Mouse (Mus musculus) kidney, postnatal 0 days (tissue): Measurements from ENCODE around the gene Smarca4. TPM values are rescaled to one million over a fixed set of nuclear protein-coding genes. Genes with fewer than 3 reads are reported as not detected.

Source experiments
- ATAC-seq: fragments of 200-750 bp; cut with Nextera tagmentation; replicated peaks from 2 replicates; pipeline ENCODE4 v1.8.0; 2017; ENCODE audit warnings: low read depth, moderate number of reproducible peaks, moderate TSS enrichment, moderate library complexity; ENCODE audit not compliant: low FRiP score
- DNase-seq: peaks from one replicate; pipeline ENCODE4 v3.0.0-alpha.2; 2016; ENCODE audit warnings: low spot score
- H3K27ac ChIP-seq: fragments of 300-500 bp; sonication (generic); 2 replicates; pipeline ENCODE4 v1.5.1; 2014; ENCODE audit warnings: mild to moderate bottlenecking
- H3K27me3 ChIP-seq: fragments of 300-500 bp; sonication (generic); 2 replicates; pipeline ENCODE4 v1.6.1; 2014; ENCODE audit warnings: low read length, mixed read lengths; ENCODE audit not compliant: insufficient read depth
- H3K36me3 ChIP-seq: fragments of 300-500 bp; sonication (generic); 2 replicates; pipeline ENCODE4 v1.6.1; 2014; ENCODE audit warnings: low read length, mixed read lengths; ENCODE audit not compliant: insufficient read depth
- H3K4me1 ChIP-seq: fragments of 300-500 bp; sonication (generic); replicated peaks from 2 replicates; pipeline ENCODE4 v1.6.1; 2014; ENCODE audit warnings: antibody characterized with exemption, low read length, mixed read lengths; ENCODE audit not compliant: insufficient read depth
- H3K4me2 ChIP-seq: fragments of 300-500 bp; sonication (generic); 2 replicates; pipeline ENCODE4 v1.6.1; 2014; ENCODE audit warnings: mild to moderate bottlenecking, low read length, moderate library complexity, mixed read lengths
- H3K4me3 ChIP-seq: fragments of 300-500 bp; sonication (generic); replicated peaks from 2 replicates; pipeline ENCODE4 v1.5.1; 2014; ENCODE audit warnings: low read depth, low read length
- H3K9ac ChIP-seq: fragments of 300-500 bp; sonication (generic); 2 replicates; pipeline ENCODE4 v1.6.1; 2014; ENCODE audit warnings: low read depth, low read length
- H3K9me3 ChIP-seq: fragments of 300-500 bp; sonication (generic); replicated peaks from 2 replicates; pipeline ENCODE4 v1.6.1; 2016; ENCODE audit warnings: low read length, inconsistent platforms, mixed read lengths
- CTCF ChIP-seq: IDR thresholded peaks from 2 replicates; pipeline ENCODE4 v1.5.1; 2016; ENCODE audit warnings: antibody characterized with exemption, low read depth, mild to moderate bottlenecking, moderate library complexity
- WGBS: fragments of 180-500 bp; shearing (Covaris S2); extraction: QIAGEN DNeasy Blood & Tissue Kit; methylation state at CpG from one replicate; pipeline ENCODE4 v1.1.7; 2014; 5-methylcytosine and 5-hydroxymethylcytosine counted together
- polyA plus RNA-seq: library from polyadenylated mRNA; unstranded; fragments of >200 nt; fragmentation: Nextera tagmentation; extraction: Ambion mirVana; gene quantifications from 2 replicates; pipeline ENCODE4 v1.2.1, GENCODE M21; 2015

The Smarca4 gene
- polyA plus RNA-seq, 1 experiment from 2014 or later = 41.7 TPM

DNA sequence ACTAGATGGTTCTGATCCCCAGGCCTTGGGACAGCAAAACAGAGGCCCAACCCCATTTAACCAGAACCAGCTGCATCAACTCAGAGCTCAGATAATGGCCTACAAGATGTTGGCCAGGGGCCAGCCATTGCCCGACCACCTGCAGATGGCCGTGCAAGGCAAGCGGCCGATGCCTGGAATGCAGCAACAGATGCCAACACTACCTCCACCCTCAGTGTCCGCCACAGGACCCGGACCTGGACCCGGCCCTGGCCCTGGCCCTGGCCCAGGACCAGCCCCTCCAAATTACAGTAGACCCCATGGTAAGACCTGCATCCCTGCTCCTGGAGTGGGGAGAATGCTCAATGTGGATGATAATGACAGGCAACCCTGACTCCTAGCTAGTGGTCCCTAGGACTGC is 19.7 kb downstream of the Smarca4 start:
- Histone ChIP-seq H3K9me3 (no peaks in the 10 kb centered on the region), H3K4me3 (no peak overlapping the region), H3K4me2 (no peak overlapping the region), H3K36me3 (peaks cover 60% of the 10 kb centered on the region), H3K9ac (no peak overlapping the region), H3K27me3 (no peaks in the 10 kb centered on the region), H3K4me1 (no peaks in the 10 kb centered on the region), H3K27ac (no peak overlapping the region)
- 62% methylated on average over 7 of the region's 7 CpGs for WGBS
- TF ChIP-seq CTCF = no peak
- ATAC-seq = no peak
- no peak for DNase-seq

DNA sequence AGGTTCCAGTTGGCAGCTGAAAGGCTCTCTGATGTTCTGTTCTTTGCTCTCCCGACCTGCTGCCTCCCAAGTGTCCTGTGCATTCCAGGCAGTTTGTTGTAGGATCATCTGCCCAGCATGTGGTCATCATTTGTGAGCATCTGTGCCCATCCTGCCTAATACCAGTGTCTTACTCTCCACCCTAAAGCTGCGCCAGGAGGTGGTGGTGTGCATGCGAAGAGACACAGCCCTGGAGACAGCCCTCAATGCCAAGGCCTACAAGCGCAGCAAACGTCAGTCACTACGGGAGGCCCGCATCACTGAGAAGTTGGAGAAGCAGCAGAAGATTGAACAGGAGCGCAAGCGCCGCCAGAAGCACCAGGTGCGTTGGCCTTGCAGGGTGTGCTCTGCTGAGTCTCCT is 23.1 kb downstream of the Smarca4 start:
- TF ChIP-seq CTCF = no peak
- Histone ChIP-seq H3K27me3 (no peaks in the 10 kb centered on the region), H3K9me3 (no peaks in the 10 kb centered on the region), H3K4me2 (no peak overlapping the region), H3K9ac (no peak overlapping the region), H3K36me3 (peaks cover 88% of the 10 kb centered on the region), H3K4me1 (no peaks in the 10 kb centered on the region), H3K4me3 (no peak overlapping the region), H3K27ac (no peak overlapping the region)
- DNase-seq (no peak), ATAC-seq (no peak)
- 95% methylated on average over 11 of the region's 11 CpGs for WGBS

DNA sequence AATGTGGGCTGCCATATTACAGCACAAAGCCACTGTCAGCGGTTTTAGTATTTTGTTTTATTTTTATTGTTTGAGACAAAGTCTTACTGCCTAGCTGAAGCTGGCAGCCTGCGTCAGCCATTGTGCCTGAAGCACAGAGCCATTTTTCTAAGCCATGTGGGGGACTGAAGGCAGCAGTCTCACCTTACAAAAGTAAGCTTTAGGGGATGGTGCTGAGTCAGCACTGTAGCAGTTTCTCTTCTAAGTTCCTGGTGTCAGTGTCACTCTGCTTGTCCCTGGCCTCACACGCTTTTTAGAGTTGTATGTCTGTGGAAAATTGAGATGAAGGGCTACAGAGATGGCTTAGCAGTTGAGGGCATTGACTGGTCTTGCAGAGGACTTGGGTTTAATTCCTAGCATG is 30.4 kb downstream of the Smarca4 start:
- no peak for TF ChIP-seq CTCF
- Histone ChIP-seq H3K4me2 (no peak overlapping the region), H3K36me3 (peaks cover 55% of the 10 kb centered on the region), H3K4me3 (no peak overlapping the region), H3K9ac (no peak overlapping the region), H3K4me1 (peaks cover 3% of the 10 kb centered on the region; the same call in 1 of the 2 replicates), H3K27me3 (no peaks in the 10 kb centered on the region), H3K9me3 (no peaks in the 10 kb centered on the region), H3K27ac (0 out of 2 replicates have a peak overlapping the region, but pooled peaks have one; percentile 11)
- ATAC-seq (no peak), DNase-seq (no peak)
- 76% methylated on average over 3 of the region's 3 CpGs for WGBS

DNA sequence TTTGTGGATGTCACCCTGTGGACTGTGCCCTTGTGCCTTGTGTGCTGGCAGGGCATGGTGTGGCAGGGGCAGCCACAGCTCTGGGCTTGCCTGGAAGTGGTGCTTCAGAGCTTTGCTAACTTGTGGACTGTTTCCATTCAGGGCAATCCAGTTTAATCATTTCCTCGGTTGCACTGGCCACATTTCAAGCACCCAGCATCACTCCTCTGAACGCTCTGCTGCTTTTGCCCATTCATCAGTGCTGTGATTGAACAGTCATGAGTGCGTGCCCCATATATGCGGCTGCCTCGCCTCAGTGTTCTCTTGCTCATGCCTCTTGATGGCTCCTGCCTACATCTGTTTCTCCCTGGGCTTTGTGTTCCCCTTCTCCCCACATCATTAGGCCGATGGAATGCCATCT is 31.8 kb downstream of the Smarca4 start:
- 50% methylated on average over 6 of the region's 6 CpGs for WGBS
- Histone ChIP-seq H3K27ac (peak overlapping the region; percentile 84), H3K27me3 (no peaks in the 10 kb centered on the region), H3K4me3 (no peak overlapping the region), H3K9ac (no peak overlapping the region), H3K36me3 (peaks cover 42% of the 10 kb centered on the region), H3K4me2 (no peak overlapping the region), H3K4me1 (peaks cover 3% of the 10 kb centered on the region; the same call in 1 of the 2 replicates), H3K9me3 (no peaks in the 10 kb centered on the region)
- peak; percentile 94 for ATAC-seq
- DNase-seq = peak; percentile 66
- no peak for TF ChIP-seq CTCF

DNA sequence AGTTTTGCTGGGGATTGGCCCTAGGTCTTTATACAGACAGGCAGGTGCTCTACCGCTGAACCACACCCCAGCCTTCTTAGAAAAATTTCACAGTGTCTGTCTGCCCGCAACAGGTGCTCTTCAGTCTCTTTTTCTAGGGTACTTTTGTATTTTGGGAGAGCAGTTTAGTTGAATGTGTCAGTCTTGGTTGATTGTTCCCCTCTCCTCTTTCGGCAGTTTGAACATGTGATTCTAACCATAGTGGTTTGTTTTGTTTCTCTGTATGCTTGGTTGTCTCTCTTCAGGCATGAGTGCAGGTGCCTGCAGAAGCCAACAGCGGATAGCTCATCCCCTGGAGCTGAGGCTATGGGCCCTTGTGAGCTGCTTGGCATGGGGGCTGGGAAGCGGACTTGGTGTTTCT is 36.3 kb downstream of the Smarca4 start:
- no peak overlapping the region for H3K4me2 ChIP-seq
- peaks cover 44% of the 10 kb centered on the region for H3K36me3 ChIP-seq
- no peak for TF ChIP-seq CTCF
- 78% methylated on average over 5 of the region's 5 CpGs for WGBS
- H3K4me3 ChIP-seq = no peak overlapping the region
- H3K9ac ChIP-seq = no peak overlapping the region
- no peaks in the 10 kb centered on the region for H3K27me3 ChIP-seq
- DNase-seq (no peak), ATAC-seq (no peak)
- no peaks in the 10 kb centered on the region for H3K9me3 ChIP-seq
- no peak overlapping the region for H3K27ac ChIP-seq
- peaks cover under 1% of the 10 kb centered on the region; the same call in 1 of the 2 replicates for H3K4me1 ChIP-seq

DNA sequence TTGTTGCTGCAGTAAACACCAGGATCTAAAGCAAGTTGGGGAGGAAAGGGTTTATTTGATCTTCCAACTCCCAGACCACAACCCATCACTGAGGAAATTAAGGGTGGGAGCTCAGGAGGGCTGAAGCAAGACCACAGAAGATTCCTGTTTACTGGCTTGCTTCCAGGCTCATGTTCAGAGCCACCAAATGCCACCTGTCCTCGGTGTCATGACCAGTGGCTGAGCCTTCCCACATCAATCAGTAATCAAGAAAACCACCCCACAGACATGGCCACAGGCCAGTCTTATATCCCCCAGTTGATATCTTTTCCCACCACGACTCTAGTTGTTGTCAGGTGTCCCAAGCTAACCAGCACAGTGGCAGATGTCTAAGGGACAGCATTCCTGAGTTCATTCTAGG is 37.3 kb downstream of the Smarca4 start:
- DNase-seq = no peak
- WGBS = 77% methylated on average over 2 of the region's 2 CpGs
- no peaks in the 10 kb centered on the region for H3K9me3 ChIP-seq
- peaks cover 42% of the 10 kb centered on the region; the same call in 1 of the 2 replicates for H3K36me3 ChIP-seq
- H3K4me1 ChIP-seq = no peaks in the 10 kb centered on the region
- no peak for TF ChIP-seq CTCF
- no peak for ATAC-seq
- H3K27ac ChIP-seq = no peak overlapping the region
- H3K4me3 ChIP-seq = no peak overlapping the region
- H3K4me2 ChIP-seq = no peak overlapping the region
- H3K27me3 ChIP-seq = no peaks in the 10 kb centered on the region
- H3K9ac ChIP-seq = no peak overlapping the region

DNA sequence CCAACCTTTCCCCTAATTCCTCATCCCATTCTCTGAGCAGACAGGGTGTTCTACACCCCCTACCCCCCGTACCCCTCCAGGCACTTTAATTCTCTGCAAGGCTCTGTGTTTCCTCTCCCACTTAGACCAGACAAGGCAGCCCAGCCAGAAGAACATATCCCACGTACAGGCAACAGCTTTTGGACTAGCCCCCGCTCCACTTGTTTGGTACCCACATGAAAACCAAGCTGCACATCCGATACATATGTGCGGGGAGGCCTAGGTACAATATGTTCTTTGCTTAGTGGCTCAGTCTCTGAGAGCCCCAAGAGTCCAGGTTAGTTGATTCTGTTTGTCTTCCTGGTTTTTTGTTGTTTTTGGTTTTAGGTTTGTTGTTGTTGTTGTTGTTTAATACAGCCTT is 46.1 kb downstream of the Smarca4 start:
- ATAC-seq = no peak
- H3K9ac ChIP-seq = no peak overlapping the region

More for the DNA sequence above, 46.1 kb downstream of the Smarca4 start:
- Histone ChIP-seq H3K27me3 (no peaks in the 10 kb centered on the region), H3K36me3 (peaks cover 88% of the 10 kb centered on the region), H3K27ac (no peak overlapping the region), H3K4me2 (no peak overlapping the region), H3K4me3 (no peak overlapping the region), H3K9me3 (no peaks in the 10 kb centered on the region), H3K4me1 (no peaks in the 10 kb centered on the region)
- TF ChIP-seq CTCF = no peak
- DNase-seq = no peak
- 92% methylated on average over 5 of the region's 5 CpGs for whole genome bisulfite sequencing
